Mouse (Mus musculus): ENCODE measurements at regions not wholly inside any gene's neighbourhood (a gene's known extent, or its start where the extent isn't known, plus 50 kb on each side); places are given as distances from the start of the nearest gene placed in this dataset.

DNA sequence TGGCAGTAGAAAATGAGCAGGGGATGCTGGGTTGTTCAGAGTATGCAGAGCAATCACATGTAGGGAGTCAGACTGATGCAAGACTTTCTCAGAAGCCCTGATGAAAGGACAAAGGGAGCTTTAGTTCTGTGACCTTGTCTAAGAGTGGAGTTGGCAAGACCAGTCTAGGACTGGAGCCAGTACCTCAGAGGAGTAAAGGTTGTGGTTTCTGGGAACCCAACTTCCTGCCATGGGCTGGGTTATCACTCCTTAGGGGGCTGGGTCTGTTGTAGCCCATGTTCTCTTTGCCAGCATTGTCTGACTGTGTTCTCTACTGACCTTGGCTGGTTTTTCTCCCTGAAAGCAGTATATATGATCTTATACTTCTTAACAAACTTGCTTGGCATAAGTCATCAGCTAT, 453.1 kb upstream of the Cwc22 start:
- no peak for TF ChIP-seq CTCF (IDR thresholded peaks at IDR 0.05; ENCODE audit: low read depth, low read length)
- no peak for TF ChIP-seq POLR2A (IDR thresholded peaks at IDR 0.05; ENCODE audit: borderline replicate concordance, low read depth, low read length)

Measured in bone marrow macrophage, adult 2 months (primary cell).